Mouse (Mus musculus) myocyte (in vitro differentiated cells): ENCODE results near the gene Cap2.

Source experiments
- E2F4 ChIP-seq: IDR thresholded peaks from one replicate; pipeline ENCODE4 v1.6.1; 2011; ENCODE audit warnings: mild to moderate bottlenecking, control low read depth, moderate library complexity; ENCODE audit not compliant: insufficient read depth
- MAX ChIP-seq: IDR thresholded peaks from one replicate; pipeline ENCODE4 v1.6.1; 2011; ENCODE audit warnings: low read depth, mild to moderate bottlenecking, control low read depth
- MYOD1 ChIP-seq, 3 experiments: IDR thresholded peaks; one replicate each; pipeline ENCODE4 v1.6.1; 2011; ENCODE audit warnings: control low read depth in 2 of 3, low read depth in 2 of 3, mild to moderate bottlenecking in 2 of 3, moderate library complexity in 1 of 3; ENCODE audit not compliant: insufficient read length in 2 of 3, control insufficient read depth in 1 of 3
- POLR2A ChIP-seq: IDR thresholded peaks from one replicate; pipeline ENCODE4 v1.6.1; 2011; ENCODE audit warnings: low read depth, mild to moderate bottlenecking, control low read depth, moderate library complexity; ENCODE audit not compliant: insufficient read length
- REST ChIP-seq: IDR thresholded peaks from one replicate; pipeline ENCODE4 v1.6.1; 2011; ENCODE audit warnings: mild to moderate bottlenecking, control low read depth, moderate library complexity; ENCODE audit not compliant: insufficient read depth, insufficient read length
- TCF3 ChIP-seq: IDR thresholded peaks from one replicate; pipeline ENCODE4 v1.6.1; 2011; ENCODE audit warnings: low read depth, control low read depth; ENCODE audit not compliant: insufficient read length
- USF1 ChIP-seq: IDR thresholded peaks from one replicate; pipeline ENCODE4 v1.6.1; 2011; ENCODE audit warnings: low read depth, mild to moderate bottlenecking, control low read depth, moderate library complexity

DNA sequence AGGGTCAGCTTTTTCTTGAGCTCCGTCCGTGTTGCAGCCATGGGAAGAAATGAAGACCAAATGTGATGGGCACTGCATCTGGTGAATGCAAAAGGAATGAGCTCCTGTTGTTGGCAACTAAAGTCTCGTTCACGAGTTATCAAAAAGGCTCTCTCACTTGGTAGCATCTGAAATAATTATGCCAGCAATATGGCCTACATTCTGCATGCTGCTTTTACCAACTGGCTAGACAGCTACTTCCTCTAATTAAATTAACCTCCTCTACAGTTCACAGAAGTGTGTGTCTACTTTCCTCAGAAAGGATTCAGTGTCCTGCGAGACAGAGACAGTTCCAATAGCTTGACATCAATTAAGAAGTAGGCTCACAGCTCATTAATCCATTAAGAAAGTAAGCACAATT lies 152.9 kb downstream of the Cap2 start:
- TF ChIP-seq E2F4 (no peak), MAX (no peak), POLR2A (no peak), USF1 (no peak), TCF3 (no peak), REST (no peak), MYOD1 (IDR thresholded peaks at IDR 0.05; ENCODE audit: control insufficient read depth in 1 of 3, insufficient read length in 2 of 3, low read depth in 2 of 3) (no peak)
